Mouse (Mus musculus): ENCODE data around the gene Orc1.
A peak's percentile ranks its signal among the peaks of the same experiment; 100 is the strongest.

Orc1 gene

DNA sequence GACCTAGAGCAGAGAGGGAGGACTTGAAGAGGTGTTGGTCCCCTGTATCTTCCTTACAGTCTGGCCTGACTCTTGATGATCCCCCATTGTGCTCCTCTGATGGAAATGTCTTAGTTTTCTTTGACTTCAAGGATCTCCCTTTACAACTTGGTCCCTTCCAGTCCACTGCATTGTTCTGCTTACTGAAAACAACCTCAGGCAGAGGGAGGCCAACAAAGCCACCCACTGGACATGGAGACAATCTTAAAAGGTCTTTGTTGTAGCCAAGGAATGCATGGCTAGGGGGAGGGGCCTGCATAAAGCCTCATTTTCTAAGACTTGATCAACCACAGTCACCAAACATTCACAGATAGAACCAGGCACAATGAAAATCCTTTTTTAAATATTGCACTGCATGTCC is 55.9 kb downstream of the Orc1 start:
- DNase-seq (ENCODE audit: low spot score in 2 of 2) = no peak

GRCm38 (mm10) chr4:108637721-108638120 is 58.5 kb downstream of the Orc1 start:
- DNase-seq (ENCODE audit: low spot score in 2 of 2) = no peak

DNA sequence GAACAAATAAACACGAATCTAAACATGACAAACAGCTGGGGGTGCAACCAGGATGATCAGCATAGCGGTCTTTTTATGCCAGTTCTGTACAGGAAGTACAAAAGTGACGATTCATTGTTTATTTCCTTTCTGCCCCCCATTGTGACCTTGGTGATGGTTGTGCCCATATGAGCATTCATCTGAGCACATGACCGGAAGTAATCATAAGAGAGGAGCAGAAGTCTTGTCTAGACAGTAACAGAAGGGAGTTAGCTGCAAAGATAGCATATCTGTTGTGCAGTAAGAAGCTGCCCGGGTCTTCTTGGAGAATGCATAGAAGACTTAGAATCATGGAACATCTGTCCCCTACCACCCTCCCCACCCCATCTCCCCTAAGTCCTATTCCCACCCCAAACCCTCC is 59.5 kb downstream of the Orc1 start:
- no peak for DNase-seq (ENCODE audit: low spot score in 2 of 2)

DNA sequence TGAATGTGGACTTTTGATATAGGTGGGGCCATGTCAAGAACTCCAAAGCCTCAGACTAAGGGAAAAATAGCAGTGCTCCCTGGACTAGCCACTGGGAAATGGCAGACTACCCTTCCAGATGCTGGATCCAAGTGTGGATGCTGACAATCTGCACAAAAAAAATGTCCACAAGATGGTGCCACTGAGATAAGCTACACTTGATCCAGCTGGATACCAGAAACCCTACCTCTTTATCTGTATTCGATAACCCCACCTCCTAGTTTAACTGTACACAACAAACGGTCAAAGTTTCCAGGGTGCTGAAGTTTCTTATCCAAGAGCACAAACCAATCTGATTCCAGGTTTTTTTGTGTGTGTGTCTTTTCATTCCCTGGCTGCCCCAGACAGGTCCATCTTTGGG is 85.2 kb downstream of the Orc1 start:
- peak in 1 of 2 experiments; percentile 5 for DNase-seq (ENCODE audit: low spot score in 2 of 2)
